Mouse (Mus musculus): Measurements from ENCODE around the gene Cpz.

DNA sequence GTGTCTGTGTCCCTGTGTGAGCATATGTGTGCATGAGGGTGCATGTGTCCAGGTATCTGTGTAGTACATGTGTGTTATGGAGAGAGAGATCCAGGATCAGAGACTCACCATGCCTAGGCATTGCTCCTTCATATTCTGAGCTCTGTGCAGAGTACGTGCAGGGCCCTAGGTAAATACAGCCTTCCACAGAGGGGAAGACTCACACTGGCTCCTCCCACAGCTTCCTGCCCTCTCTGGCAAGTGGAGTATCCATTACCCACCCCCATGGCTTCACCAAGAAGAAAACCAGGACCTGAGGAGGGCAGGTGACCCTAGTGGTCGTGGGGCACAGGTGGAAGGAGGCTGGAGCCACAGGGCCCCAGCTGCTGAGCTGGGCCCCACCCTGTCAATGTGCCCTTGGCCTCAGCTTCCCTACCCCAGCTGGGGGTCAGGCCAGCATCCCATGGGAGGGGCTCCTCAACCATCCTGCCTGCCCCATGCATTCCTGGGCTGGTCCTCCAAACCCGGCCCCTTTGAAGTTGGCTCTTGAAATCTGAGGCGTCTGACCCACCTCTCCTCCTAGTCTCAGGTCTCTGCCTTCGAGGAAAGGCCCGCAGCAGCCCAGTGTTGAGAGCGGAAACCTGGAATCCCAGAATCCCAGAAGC is 54.5 kb downstream of the Cpz start:
- TF ChIP-seq TAL1 (IDR thresholded peaks at IDR 0.05; ENCODE audit: low read length) (no peak), GATA1 (IDR thresholded peaks at IDR 0.05; ENCODE audit: low read length) (no peak)
